In genomic region chr4:31935831-31936306, GRCm38 (mm10) we compare ENCODE assay signal across 28 mouse cellular contexts. TPM values are rescaled to one million over a fixed set of nuclear protein-coding genes. Genes with fewer than 3 reads are reported as not detected.
DNase-seq lines count a peak whose midpoint lies in the region; ATAC-seq and TF ChIP-seq lines count a peak whose summit lies in the region.
"Had no signal": no experiment of that assay in that cellular context is flagged by ENCODE, and none has a peak within 500 bp of the region (broad histone marks: within the 10 kb centered on the region; RNA-seq: fewer than 3 reads in every experiment).

No protein-coding gene starts in this region.

- DNase-seq in heart, adult 8-10 months (ENCODE audit: low spot score) = no peak
- DNase-seq in kidney, adult 8-10 months = no peak
- DNase-seq in MEL (ENCODE audit: low read depth, low spot score) = peak; percentile 76
- peak; percentile 19 for DNase-seq in MEL-GATA-1-ER (ENCODE audit: extremely low read depth, low read depth)
- DNase-seq: adrenal gland, adult 8-10 months; B cell, adult 2 months; cerebellum, adult 2 months; cerebellum, postnatal 14 days; gastrocnemius, adult 2 months; gastrocnemius, postnatal 36 days; heart, adult 18-20 months; kidney, adult 18-20 months; kidney, postnatal 10 days; layer of hippocampus, adult 9-11 months; lung, postnatal 4 days; right cerebral cortex, adult 18-20 months; spleen, adult 18-20 months; thymus, adult 2 months had no signal

- no peak overlapping the region for H3K4me3 ChIP-seq in heart, embryonic 13.5 days
- H3K4me3 ChIP-seq in kidney, embryonic 14.5 days (ENCODE audit: low read length) = no peak overlapping the region
- H3K4me3 ChIP-seq in MEL (ENCODE audit: control insufficient read depth in 1 of 2, insufficient read depth in 1 of 2, low read depth in 2 of 2, low read length in 2 of 2) = peak overlapping the region in 1 of 2 experiments; percentile 18; a peak in 1 of 4 replicates
- H3K4me3 ChIP-seq: erythroblast, embryonic 14.5 days; gastrocnemius, adult 2 months; megakaryocyte, embryonic 14.5 days; midbrain, embryonic 12.5 days; myocyte; neural tube, embryonic 12.5 days had no signal

- TF ChIP-seq POLR2A in MEL (IDR thresholded peaks at IDR 0.05; ENCODE audit: control insufficient read depth in 1 of 2, insufficient read depth in 1 of 2, low read depth in 1 of 2, low read length in 2 of 2, poor library complexity in 1 of 2) = no peak

- H3K9me3 ChIP-seq in heart, embryonic 13.5 days = no peaks in the 10 kb centered on the region
- H3K9me3 ChIP-seq in kidney, embryonic 14.5 days (ENCODE audit: control insufficient read depth, low read length) = no peaks in the 10 kb centered on the region
- no peaks in the 10 kb centered on the region for H3K9me3 ChIP-seq in MEL (replicated peaks; ENCODE audit: insufficient read depth, low read length)
- H3K9me3 ChIP-seq: hindbrain, embryonic 10.5 days; megakaryocyte, embryonic 14.5 days; midbrain, embryonic 12.5 days; neural tube, embryonic 12.5 days had no signal

- no peak overlapping the region for H3K9ac ChIP-seq in heart, embryonic 13.5 days
- no peak overlapping the region for H3K9ac ChIP-seq in kidney, embryonic 14.5 days (ENCODE audit: low read depth, low read length)
- no peak overlapping the region; the same call in 1 of the 2 replicates for H3K9ac ChIP-seq in MEL (ENCODE audit: control insufficient read depth, low read depth, low read length, poor library complexity, severe bottlenecking)
- H3K9ac ChIP-seq: midbrain, embryonic 12.5 days; neural tube, embryonic 12.5 days had no signal

- TF ChIP-seq RAD21 in MEL (IDR thresholded peaks at IDR 0.05; ENCODE audit: low read depth, low read length) = no peak

- H3K27me3 ChIP-seq in heart, embryonic 13.5 days (replicated peaks) = no peaks in the 10 kb centered on the region
- no peaks in the 10 kb centered on the region for H3K27me3 ChIP-seq in kidney, embryonic 14.5 days (ENCODE audit: control insufficient read depth, insufficient read depth, low read length)
- H3K27me3 ChIP-seq in MEL (ENCODE audit: control insufficient read depth in 1 of 2, insufficient read depth in 2 of 2, low read length in 2 of 2) = peaks cover 0 to 2% of the 10 kb centered on the region in 2 experiments; a peak in 1 of 4 replicates
- H3K27me3 ChIP-seq: neural tube, embryonic 12.5 days had no signal

- 55% methylated on average over 3 of the region's 3 CpGs for WGBS in heart, embryonic 13.5 days
- WGBS in kidney, embryonic 14.5 days = 45% methylated on average over 3 of the region's 3 CpGs

- peak overlapping the region; percentile 88; the same call in 1 of the 2 replicates for H3K4me2 ChIP-seq in heart, embryonic 13.5 days
- no peak overlapping the region for H3K4me2 ChIP-seq in kidney, embryonic 14.5 days (replicated peaks; ENCODE audit: low read depth, low read length)
- H3K4me2 ChIP-seq: liver, embryonic 11.5 days had no signal

- H3K27ac ChIP-seq in heart, embryonic 13.5 days (replicated peaks) = peak overlapping the region; percentile 65
- H3K27ac ChIP-seq in kidney, embryonic 14.5 days (ENCODE audit: low read depth, low read length) = no peak overlapping the region; the same call in 1 of the 2 replicates
- H3K27ac ChIP-seq in MEL (ENCODE audit: control insufficient read depth, low read depth, low read length) = no peak overlapping the region; the same call in 1 of the 2 replicates
- H3K27ac ChIP-seq: gastrocnemius, adult 2 months; hindbrain, embryonic 10.5 days; midbrain, embryonic 12.5 days; neural tube, embryonic 12.5 days had no signal

- peaks cover 25% of the 10 kb centered on the region for H3K4me1 ChIP-seq in heart, embryonic 13.5 days
- peaks cover 11% of the 10 kb centered on the region; the same call in 1 of the 2 replicates for H3K4me1 ChIP-seq in kidney, embryonic 14.5 days (ENCODE audit: control insufficient read depth, insufficient read depth, low read length)
- peaks cover 6 to 8% of the 10 kb centered on the region in 2 experiments for H3K4me1 ChIP-seq in MEL (ENCODE audit: control insufficient read depth in 1 of 2, insufficient read depth in 2 of 2, low read length in 2 of 2)

- no peaks in the 10 kb centered on the region for H3K79me2 ChIP-seq in MEL (ENCODE audit: control insufficient read depth, insufficient read depth, low read length, poor library complexity)

- TF ChIP-seq EP300 in MEL (IDR thresholded peaks at IDR 0.05; ENCODE audit: low read depth in 1 of 2, low read length in 2 of 2) = peak in 1 of 2 experiments; percentile 24; a peak in 1 of 4 replicates

- TF ChIP-seq CTCF in MEL (IDR thresholded peaks at IDR 0.05 in 2 of 3, conservative IDR thresholded peaks at IDR 0.05 in 1 of 3; ENCODE audit: control insufficient read depth in 1 of 3, insufficient read depth in 1 of 3, low read depth in 2 of 3, low read length in 3 of 3, poor library complexity in 1 of 3, severe bottlenecking in 1 of 3) = no peak

- ATAC-seq in heart, embryonic 13.5 days (ENCODE audit: extremely low read depth, insufficient number of reproducible peaks, low FRiP score, low TSS enrichment) = no peak
- peak; percentile 57 for ATAC-seq in kidney, embryonic 14.5 days (ENCODE audit: low FRiP score, low TSS enrichment)
- ATAC-seq: forebrain, embryonic 14.5 days had no signal

- no peaks in the 10 kb centered on the region for H3K36me3 ChIP-seq in heart, embryonic 13.5 days
- H3K36me3 ChIP-seq in kidney, embryonic 14.5 days (ENCODE audit: control insufficient read depth, insufficient read depth, low read length) = no peaks in the 10 kb centered on the region
- peaks cover 0 to 14% of the 10 kb centered on the region in 2 experiments; a peak in 2 of 4 replicates for H3K36me3 ChIP-seq in MEL (ENCODE audit: control insufficient read depth in 1 of 2, insufficient read depth in 2 of 2, low read length in 2 of 2)
- H3K36me3 ChIP-seq: hindbrain, embryonic 10.5 days; midbrain, embryonic 12.5 days; neural tube, embryonic 12.5 days had no signal

TF ChIP-seq in MEL, 35 proteins besides CTCF, POLR2A, EP300 and RAD21:
- TF ChIP-seq ZNF384 (IDR thresholded peaks at IDR 0.05; ENCODE audit: low read depth, low read length) (peak; percentile 91), MEF2A (IDR thresholded peaks at IDR 0.05; ENCODE audit: extremely low read depth, insufficient replicate concordance, low read depth, low read length, poor library complexity, severe bottlenecking) (peak; percentile 53; the same call in 1 of the 2 replicates), USF1 (IDR thresholded peaks at IDR 0.05; ENCODE audit: low read depth, low read length) (no peak), GATA1 (IDR thresholded peaks at IDR 0.05; ENCODE audit: low read depth, low read length) (peak; percentile 45; the same call in 1 of the 2 replicates)
TF ChIP-seq in MEL: peak in this region for 3.

RNA-seq across cellular contexts. Expression of gene Map3k7, which starts 28.0 kb away (rescaled TPM):
- polyA plus RNA-seq in heart, embryonic 13.5 days (2015; fragmentation: Nextera tagmentation; extraction: Ambion mirVana) = 28.0 and 28.4 TPM in 2 replicates
- 10 to 100 TPM; 45.6 to 56.4 (median 54.6) TPM for total RNA-seq in heart, adult 8-10 months (2022)
- 19.8 and 49.5 TPM in 2 replicates for polyA plus RNA-seq in kidney, embryonic 14.5 days (2014; fragmentation: Nextera tagmentation; extraction: Ambion mirVana)
- total RNA-seq in MEL (2012; rRNA removed) = 31.2 and 35.8 TPM in 2 replicates
- 10 to 100 TPM in 1 of 2 experiments, not detected in 1; 54.2 TPM for polyA plus RNA-seq in MEL (2012; ENCODE audit: insufficient read depth in 1 of 2, insufficient read length in 2 of 2, low read depth in 1 of 2, low replicate concordance in 2 of 2, missing spikeins in 1 of 2)

Comparison
In these comparisons a context has a peak if more than half of its experiments do, and no peak if none do; other contexts are left out.
1. DNase-seq: peak in MEL (single experiment) and MEL-GATA-1-ER (single experiment); none in heart, adult 8-10 months (single experiment) and kidney, adult 8-10 months (0 of 2).